Mouse (Mus musculus): ENCODE data around the gene Fgb. TPM values are rescaled to one million over a fixed set of nuclear protein-coding genes. Genes with fewer than 3 reads are reported as not detected.

The Fgb gene
- polyA plus RNA-seq, 1 experiment from 2014 or later, result 2.2 TPM

Other genes starting within 250 kb of the Fgb start
- gene Rbm46, start 173.4 kb downstream of the Fgb start, polyA plus RNA-seq (2016; fragmentation: Nextera tagmentation; extraction: Ambion mirVana), result 1.7 and 2.6 TPM in 2 replicates
- 0.12 and 0.13 TPM in 2 replicates for gene Lrat, start 145.9 kb downstream of the Fgb start, polyA plus RNA-seq (2016; fragmentation: Nextera tagmentation; extraction: Ambion mirVana)
- 0.32 and 3.1 TPM in 2 replicates for gene Fgg, start 42.1 kb downstream of the Fgb start, polyA plus RNA-seq (2016; fragmentation: Nextera tagmentation; extraction: Ambion mirVana)
- 0.67 and 3.9 TPM in 2 replicates for gene Fga, start 23.8 kb downstream of the Fgb start, polyA plus RNA-seq (2016; fragmentation: Nextera tagmentation; extraction: Ambion mirVana)
- 59.3 and 60.3 TPM in 2 replicates for gene Plrg1, start 5.7 kb upstream of the Fgb start, polyA plus RNA-seq (2016; fragmentation: Nextera tagmentation; extraction: Ambion mirVana)
- 0.11 and 0.15 TPM in 2 replicates for gene Dchs2, start 78.1 kb upstream of the Fgb start, polyA plus RNA-seq (2016; fragmentation: Nextera tagmentation; extraction: Ambion mirVana)